Mouse (Mus musculus) spleen, adult 2 months (tissue): ENCODE data around the gene Prkaa2.

Source experiments
- CTCF ChIP-seq: fragments of 200-500 bp; IDR thresholded peaks from 2 replicates; pipeline ENCODE4 v1.5.1; 2011; ENCODE audit warnings: mild to moderate bottlenecking, inconsistent platforms; ENCODE audit not compliant: insufficient read depth, insufficient read length, insufficient replicate concordance; ENCODE audit errors: extremely low read depth
- POLR2A ChIP-seq: fragments of 200-500 bp; IDR thresholded peaks from 2 replicates; pipeline ENCODE4 v1.6.1; 2011; ENCODE audit warnings: low read depth, low read length, inconsistent platforms

- TF ChIP-seq CTCF (no peak), POLR2A (no peak)
These were observed 105.6 kb downstream of the Prkaa2 start for GRCm38 (mm10) chr4:105004135-105004534.
